Mouse (Mus musculus) liver, postnatal 0 days (tissue): ENCODE data around the gene Prom1. TPM values are rescaled to one million over a fixed set of nuclear protein-coding genes. Genes with fewer than 3 reads are reported as not detected.

Source experiments
- ATAC-seq: fragments of 200-750 bp; cut with Nextera tagmentation; 2 replicates; pipeline ENCODE4 v1.8.0; 2017; ENCODE audit warnings: mild to moderate bottlenecking, moderate library complexity
- DNase-seq: peaks from one replicate; pipeline ENCODE4 v3.0.0-alpha.2; 2016
- H3K27ac ChIP-seq: fragments of 300-500 bp; sonication (generic); 2 replicates; pipeline ENCODE4 v1.5.1; 2014; ENCODE audit warnings: antibody characterized with exemption, moderate library complexity, mild to moderate bottlenecking, low read depth
- H3K27me3 ChIP-seq: fragments of 300-500 bp; sonication (generic); 2 replicates; pipeline ENCODE4 v1.6.1; 2014; ENCODE audit warnings: low read length, control low read depth, mixed read lengths; ENCODE audit not compliant: insufficient read depth
- H3K36me3 ChIP-seq: fragments of 300-500 bp; sonication (generic); replicated peaks from 2 replicates; pipeline ENCODE4 v1.6.1; 2014; ENCODE audit warnings: mild to moderate bottlenecking, control low read depth, low read length, moderate library complexity, mixed read lengths; ENCODE audit not compliant: insufficient read depth
- H3K4me1 ChIP-seq: fragments of 300-500 bp; sonication (generic); 2 replicates; pipeline ENCODE4 v1.6.1; 2014; ENCODE audit warnings: antibody characterized with exemption, mild to moderate bottlenecking, control low read depth; ENCODE audit not compliant: insufficient read depth
- H3K4me2 ChIP-seq: fragments of 300-500 bp; sonication (generic); 2 replicates; pipeline ENCODE4 v1.6.1; 2014; ENCODE audit warnings: low read depth, mild to moderate bottlenecking, low read length, moderate library complexity, mixed read lengths
- H3K4me3 ChIP-seq: fragments of 300-500 bp; sonication (generic); 2 replicates; pipeline ENCODE4 v1.5.1; 2014; ENCODE audit warnings: low read depth, low read length
- H3K9ac ChIP-seq: fragments of 300-500 bp; sonication (generic); replicated peaks from 2 replicates; pipeline ENCODE4 v1.6.1; 2014; ENCODE audit warnings: mild to moderate bottlenecking, moderate library complexity
- H3K9me3 ChIP-seq: fragments of 300-500 bp; sonication (generic); 2 replicates; pipeline ENCODE4 v1.6.1; 2016; ENCODE audit warnings: mild to moderate bottlenecking, control low read depth, low read length, mixed read lengths
- CTCF ChIP-seq: sonication (generic); IDR thresholded peaks from 2 replicates; pipeline ENCODE4 v1.5.1; 2016; ENCODE audit warnings: antibody characterized with exemption, low read depth
- EP300 ChIP-seq: IDR thresholded peaks from 2 replicates; pipeline ENCODE4 v1.6.1; 2016; ENCODE audit warnings: antibody characterized with exemption, low read depth, mild to moderate bottlenecking
- WGBS: fragments of 180-500 bp; shearing (Covaris S2); extraction: QIAGEN DNeasy Blood & Tissue Kit; methylation state at CpG from one replicate; pipeline ENCODE4 v1.1.7; 2014; ENCODE audit not compliant: insufficient replicate concordance; 5-methylcytosine and 5-hydroxymethylcytosine counted together
- polyA plus RNA-seq: library from polyadenylated mRNA; unstranded; fragments of >200 nt; fragmentation: Nextera tagmentation; extraction: Ambion mirVana; gene quantifications from 2 replicates; pipeline ENCODE4 v1.2.1, GENCODE M21; 2015

Gene Prom1
- polyA plus RNA-seq, 1 experiment from 2014 or later = 9.7 TPM

DNA sequence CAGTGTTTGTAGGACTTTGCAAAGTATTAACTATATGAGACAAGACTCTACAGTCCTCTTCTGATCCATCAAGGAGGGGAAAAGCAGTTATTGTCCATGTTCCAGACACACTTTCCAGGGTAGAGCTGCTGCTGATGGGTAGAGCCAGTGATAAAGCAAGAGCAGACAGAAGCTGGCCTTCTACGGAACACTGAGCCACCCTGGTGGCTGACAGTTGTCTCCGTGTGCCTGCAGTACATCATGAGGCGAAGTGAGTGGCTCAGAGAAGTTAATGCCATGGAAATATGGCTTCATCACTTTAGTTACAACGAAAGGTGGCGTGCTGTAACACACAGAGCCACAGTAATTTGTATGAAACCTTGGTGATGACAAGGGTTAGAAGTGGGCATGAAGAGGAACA lies 112.8 kb downstream of the Prom1 start:
- ATAC-seq = no peak
- WGBS = 64% methylated on average over 5 of the region's 5 CpGs
- Histone ChIP-seq H3K27me3 (no peaks in the 10 kb centered on the region), H3K36me3 (no peaks in the 10 kb centered on the region), H3K4me2 (no peak overlapping the region), H3K9me3 (no peaks in the 10 kb centered on the region), H3K9ac (no peak overlapping the region), H3K4me1 (no peaks in the 10 kb centered on the region), H3K27ac (no peak overlapping the region), H3K4me3 (no peak overlapping the region)
- peak; percentile 54 for TF ChIP-seq CTCF
- TF ChIP-seq EP300 = no peak
- DNase-seq = no peak

GRCm38 (mm10) chr5:43986212-43986611 lies 115.6 kb downstream of the Prom1 start:
- DNase-seq = no peak
- no peaks in the 10 kb centered on the region for H3K9me3 ChIP-seq
- H3K27ac ChIP-seq = no peak overlapping the region
- no peak overlapping the region for H3K4me3 ChIP-seq
- ATAC-seq = no peak
- no peaks in the 10 kb centered on the region for H3K4me1 ChIP-seq
- no peaks in the 10 kb centered on the region for H3K27me3 ChIP-seq
- no peak for TF ChIP-seq CTCF
- no peak overlapping the region for H3K4me2 ChIP-seq
- H3K9ac ChIP-seq = no peak overlapping the region
- H3K36me3 ChIP-seq = no peaks in the 10 kb centered on the region

DNA sequence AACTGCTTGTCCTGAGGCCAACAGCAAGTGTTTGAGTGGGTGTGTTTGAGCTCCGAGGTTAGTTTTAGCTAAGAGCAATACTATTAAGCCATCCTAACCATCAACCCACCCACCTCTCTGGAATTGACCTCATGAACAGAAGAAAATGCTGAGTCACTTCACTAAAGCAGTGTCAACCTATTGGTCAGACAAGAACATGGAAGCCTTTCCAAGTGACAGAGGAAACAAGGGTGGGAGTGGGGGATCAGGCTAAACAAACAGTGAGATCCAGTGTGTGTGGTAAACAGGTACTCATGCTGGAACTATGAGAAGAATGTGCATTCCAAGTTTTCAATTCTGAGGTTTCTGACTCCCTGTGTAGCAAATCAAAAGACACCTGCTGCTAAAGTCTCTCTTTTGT lies 118.9 kb downstream of the Prom1 start:
- Histone ChIP-seq H3K9ac (no peak overlapping the region), H3K27ac (no peak overlapping the region), H3K4me3 (no peak overlapping the region), H3K4me2 (no peak overlapping the region), H3K4me1 (no peaks in the 10 kb centered on the region), H3K9me3 (no peaks in the 10 kb centered on the region), H3K27me3 (no peaks in the 10 kb centered on the region), H3K36me3 (no peaks in the 10 kb centered on the region)
- WGBS = 56% methylated on average over 1 of the region's 1 CpGs
- TF ChIP-seq CTCF (no peak), EP300 (no peak)
- no peak for ATAC-seq
- DNase-seq = no peak

DNA sequence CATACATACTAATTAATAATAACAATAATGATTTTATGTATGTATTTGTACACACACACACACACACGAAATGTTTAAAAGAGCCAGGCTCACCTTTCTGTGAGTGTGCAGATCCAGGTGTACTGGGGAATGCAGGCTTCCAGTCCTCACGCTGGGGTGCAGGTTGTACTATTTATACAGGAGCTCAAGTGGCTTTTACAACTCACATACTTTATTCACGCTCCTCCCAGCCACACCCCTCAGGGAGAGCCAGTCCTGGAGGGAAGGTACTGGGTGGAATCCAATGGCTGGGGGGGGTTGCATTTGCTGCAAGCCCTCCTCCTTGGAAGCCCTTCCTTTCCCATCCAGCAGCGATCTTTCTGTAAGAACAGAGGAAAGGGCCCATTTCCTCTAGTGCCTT lies 120.2 kb downstream of the Prom1 start, which contains the start of gene Fgfbp1:
Gene Fgfbp1, minus strand, starts transcription at position 160 of the 400 bp plus-strand sequence.
- H3K27me3 ChIP-seq = no peaks in the 10 kb centered on the region
- no peak within 1 kb of the TSS for H3K4me2 ChIP-seq
- 43% methylated on average over 4 of the region's 4 CpGs for WGBS
- DNase-seq = no peak
- ATAC-seq = no peak
- TF ChIP-seq CTCF (no peak), EP300 (no peak)
- no peaks in the 10 kb centered on the region for H3K36me3 ChIP-seq
- H3K9me3 ChIP-seq = no peaks in the 10 kb centered on the region
- no peak within 1 kb of the TSS for H3K9ac ChIP-seq
- no peaks in the 10 kb centered on the region for H3K4me1 ChIP-seq
- H3K27ac ChIP-seq = no peak within 1 kb of the TSS
- no peak within 1 kb of the TSS for H3K4me3 ChIP-seq

- WGBS = 68% methylated on average over 2 of the region's 2 CpGs
- Histone ChIP-seq H3K4me1 (no peaks in the 10 kb centered on the region), H3K27ac (no peak overlapping the region), H3K27me3 (no peaks in the 10 kb centered on the region), H3K36me3 (no peaks in the 10 kb centered on the region), H3K9me3 (no peaks in the 10 kb centered on the region), H3K4me2 (no peak overlapping the region), H3K9ac (no peak overlapping the region), H3K4me3 (no peak overlapping the region)
- TF ChIP-seq CTCF = no peak
- no peak for TF ChIP-seq EP300
- no peak for DNase-seq
- ATAC-seq = no peak
Observed at GRCm38 (mm10) chr5:43980397-43980796, 121.4 kb downstream of the Prom1 start.

DNA sequence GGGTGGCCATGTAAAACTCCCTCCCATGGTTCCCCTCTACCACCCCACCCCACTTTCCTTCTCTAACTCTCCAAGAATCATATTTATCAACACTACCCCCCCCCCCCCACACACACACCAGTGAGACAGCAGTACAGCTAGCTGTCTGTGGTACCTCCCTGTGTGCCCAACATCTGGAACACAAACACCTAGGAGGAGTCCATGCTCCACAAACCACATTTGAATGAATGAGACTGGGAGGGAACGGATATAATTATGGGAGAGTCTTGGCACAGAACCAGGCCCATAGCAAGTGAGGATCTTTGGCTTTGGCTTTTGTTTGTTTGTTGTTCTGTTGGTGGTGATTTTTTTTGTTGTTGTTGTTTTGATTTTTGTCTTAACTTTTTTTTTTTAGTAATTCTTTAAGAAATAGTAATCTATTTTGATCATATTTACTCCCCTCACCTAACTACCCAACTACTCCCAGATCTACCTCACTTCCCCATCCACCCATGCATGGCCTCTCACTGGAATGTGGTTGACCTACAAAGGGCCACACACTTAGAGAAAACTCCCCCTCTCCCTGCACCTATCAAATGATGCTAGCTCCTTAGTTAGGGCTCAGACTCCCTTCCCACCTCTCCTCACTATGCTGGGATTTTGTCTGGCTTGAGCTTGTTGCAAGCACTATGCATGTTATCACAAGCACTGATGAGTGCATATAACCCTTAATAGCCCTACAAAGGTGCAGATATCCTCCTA lies 124.8 kb downstream of the Prom1 start:
- Histone ChIP-seq H3K9me3 (no peaks in the 10 kb centered on the region), H3K27ac (no peak overlapping the region), H3K36me3 (no peaks in the 10 kb centered on the region), H3K27me3 (no peaks in the 10 kb centered on the region), H3K4me1 (no peaks in the 10 kb centered on the region), H3K4me2 (no peak overlapping the region), H3K4me3 (no peak overlapping the region), H3K9ac (no peak overlapping the region)
- WGBS = 80% methylated on average over 1 of the region's 1 CpGs
- TF ChIP-seq CTCF (no peak), EP300 (no peak)
- no peak for ATAC-seq
- DNase-seq = no peak
